Comparison of ENCODE assay signal across 30 mouse cellular contexts in genomic region chr19:26854661-26855060, GRCm38 (mm10). TPM values are rescaled to one million over a fixed set of nuclear protein-coding genes. Genes with fewer than 3 reads are reported as not detected.
"Had no signal": no experiment of that assay in that cellular context is flagged by ENCODE, and none has a peak within 500 bp of the region (broad histone marks: within the 10 kb centered on the region; RNA-seq: fewer than 3 reads in every experiment).

No protein-coding gene starts in this region.

- H3K27me3 ChIP-seq: heart, embryonic 12.5 days; hindbrain, embryonic 12.5 days; intestine, embryonic 15.5 days; limb, embryonic 12.5 days; liver, embryonic 13.5 days had no signal

- H3K9me3 ChIP-seq: heart, embryonic 12.5 days; hindbrain, embryonic 10.5 days; hindbrain, embryonic 12.5 days; intestine, embryonic 15.5 days; limb, embryonic 10.5 days; limb, embryonic 12.5 days; liver, embryonic 13.5 days had no signal

- H3K4me3 ChIP-seq: gastrocnemius, adult 2 months; heart, embryonic 12.5 days; hindbrain, embryonic 10.5 days; hindbrain, embryonic 12.5 days; intestine, embryonic 15.5 days; layer of hippocampus, adult 2 months; left cerebral cortex, adult 2 months; limb, embryonic 10.5 days; limb, embryonic 12.5 days; liver, embryonic 13.5 days had no signal

- ATAC-seq: hindbrain, embryonic 16.5 days; inflammation-experienced regulatory T-cells, adult 6 months; intestine, embryonic 15.5 days; intestine, postnatal 0 days had no signal

- H3K9ac ChIP-seq: heart, embryonic 12.5 days; hindbrain, embryonic 12.5 days; hindbrain, embryonic 14.5 days; intestine, embryonic 15.5 days; limb, embryonic 12.5 days; liver, embryonic 13.5 days had no signal

- H3K36me3 ChIP-seq: heart, embryonic 12.5 days; hindbrain, embryonic 10.5 days; hindbrain, embryonic 12.5 days; intestine, embryonic 15.5 days; limb, embryonic 10.5 days; limb, embryonic 12.5 days; liver, embryonic 13.5 days had no signal

- H3K27ac ChIP-seq: gastrocnemius, adult 2 months; hindbrain, embryonic 10.5 days; hindbrain, embryonic 12.5 days; hindbrain, embryonic 14.5 days; intestine, embryonic 15.5 days; layer of hippocampus, adult 2 months; left cerebral cortex, adult 2 months; limb, embryonic 10.5 days; limb, embryonic 12.5 days; liver, embryonic 13.5 days had no signal

- DNase-seq: gastrocnemius, adult 2 months; gastrocnemius, postnatal 10 days; gastrocnemius, postnatal 25 days; heart, adult 18-20 months; heart, postnatal 10 days; kidney, adult 18-20 months; kidney, adult 8-10 months; kidney, postnatal 10 days; kidney, postnatal 25 days; kidney, postnatal 4 days; liver; liver, embryonic 13.5 days had no signal

- H3K4me2 ChIP-seq: heart, embryonic 12.5 days; hindbrain, embryonic 12.5 days; hindbrain, embryonic 14.5 days; intestine, embryonic 15.5 days; limb, embryonic 12.5 days; liver, embryonic 11.5 days; liver, embryonic 13.5 days had no signal

- H3K4me1 ChIP-seq: intestine, embryonic 15.5 days; limb, embryonic 10.5 days; limb, embryonic 12.5 days; liver, embryonic 13.5 days had no signal

RNA-seq across cellular contexts. Expression of gene Gm815, which starts 31.0 kb away (rescaled TPM):
- polyA plus RNA-seq: heart, embryonic 12.5 days; heart, embryonic 14.5 days; heart, embryonic 16.5 days; hindbrain, embryonic 10.5 days; hindbrain, embryonic 12.5 days; hindbrain, embryonic 14.5 days; hindbrain, embryonic 16.5 days; inflammation-experienced regulatory T-cells, adult 6 months; intestine, embryonic 15.5 days; intestine, postnatal 0 days; kidney, embryonic 14.5 days; kidney, embryonic 16.5 days; limb, embryonic 10.5 days; limb, embryonic 12.5 days; limb, embryonic 14.5 days; liver, embryonic 11.5 days; liver, embryonic 13.5 days had no signal
